Mouse (Mus musculus) granulocyte monocyte progenitor cell, adult 5-6 weeks (primary cell): ENCODE measurements at regions not wholly inside any gene's neighbourhood (a gene's known extent, or its start where the extent isn't known, plus 50 kb on each side); places are given as distances from the start of the nearest gene placed in this dataset.
A peak's percentile ranks its signal among the peaks of the same experiment; 100 is the strongest.

Experiments used
- ATAC-seq: replicated peaks from 2 replicates; pipeline ENCODE4 v1.8.0; 2016; ENCODE audit warnings: mild to moderate bottlenecking, moderate TSS enrichment, inconsistent platforms; ENCODE audit not compliant: poor library complexity, severe bottlenecking

DNA sequence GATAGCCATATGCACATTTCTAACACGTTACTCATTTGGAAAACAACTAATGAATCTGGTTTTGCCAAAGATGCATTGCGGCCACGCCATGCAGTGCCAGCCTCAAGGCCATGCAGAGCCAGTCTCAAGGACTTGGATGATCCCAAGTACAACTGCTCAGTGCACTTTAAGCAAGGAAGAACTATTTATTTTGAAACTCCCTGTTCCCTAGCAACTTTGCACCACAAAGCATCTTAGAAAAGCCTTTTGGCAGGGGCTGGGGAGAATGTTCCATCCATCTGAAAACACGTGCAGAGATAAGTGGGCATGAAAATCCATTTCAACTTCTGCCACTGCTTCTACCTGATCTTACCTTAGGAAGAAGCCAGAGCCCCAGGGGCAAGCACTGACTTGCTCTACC lies 182.1 kb upstream of the Phactr1 start:
- no peak for ATAC-seq

DNA sequence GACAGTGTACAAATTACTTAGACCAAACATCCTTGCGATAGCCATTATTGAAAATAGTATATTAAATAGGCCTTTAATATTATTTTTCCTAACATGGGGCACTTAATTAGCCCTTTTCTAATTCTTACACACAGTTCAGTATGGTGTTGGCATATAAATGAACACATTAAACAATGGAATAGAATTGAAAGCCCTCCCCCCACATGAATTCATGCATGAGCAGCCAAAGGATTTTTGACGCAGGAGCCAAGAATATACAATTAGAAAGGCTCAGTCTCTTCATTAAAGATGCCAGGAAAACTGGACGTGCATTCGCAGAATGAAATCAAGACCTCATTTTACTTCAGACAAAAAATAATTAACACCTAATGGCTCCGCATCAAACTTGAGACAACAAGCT lies 172.9 kb upstream of the Phactr1 start:
- ATAC-seq, result no peak

DNA sequence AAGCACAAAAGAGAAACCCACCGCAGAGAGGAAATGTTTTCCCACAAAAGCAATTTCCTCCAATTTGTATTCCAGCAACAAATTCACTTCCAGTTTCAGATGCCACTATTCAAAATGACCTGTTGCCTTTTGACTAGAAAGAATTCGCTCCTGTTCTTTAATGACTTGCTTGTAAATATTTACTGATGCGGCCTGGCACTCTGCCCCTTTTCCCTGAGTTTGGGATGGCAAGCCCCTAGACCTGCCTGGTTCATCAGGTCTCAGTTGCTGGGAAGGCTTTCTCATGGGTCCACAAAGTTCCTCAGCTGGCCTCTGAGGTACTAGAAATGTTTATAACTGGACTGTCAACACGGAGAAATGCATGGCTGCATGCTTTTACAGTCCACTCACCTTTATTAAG lies 161.7 kb upstream of the Phactr1 start:
- no peak for ATAC-seq

DNA sequence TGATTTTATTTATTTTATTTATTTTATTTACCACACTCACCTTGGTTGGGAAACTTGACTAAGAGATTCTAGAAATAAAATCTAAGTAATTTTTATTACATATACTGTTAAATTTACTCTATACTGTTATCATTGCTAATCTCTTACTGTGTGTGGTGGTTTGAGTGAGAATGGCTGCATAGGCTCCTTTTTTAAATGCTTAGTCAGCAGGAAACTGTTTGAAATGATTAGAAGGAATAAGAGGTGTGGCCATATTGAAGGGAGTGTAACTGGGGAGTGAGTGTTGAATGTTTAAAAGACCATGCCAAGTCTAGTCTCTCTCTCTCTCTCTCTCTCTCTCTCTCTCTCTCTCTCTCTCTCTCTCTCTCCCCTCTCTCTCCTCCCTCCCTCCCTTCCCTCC lies 157.9 kb upstream of the Phactr1 start:
- ATAC-seq, result no peak

DNA sequence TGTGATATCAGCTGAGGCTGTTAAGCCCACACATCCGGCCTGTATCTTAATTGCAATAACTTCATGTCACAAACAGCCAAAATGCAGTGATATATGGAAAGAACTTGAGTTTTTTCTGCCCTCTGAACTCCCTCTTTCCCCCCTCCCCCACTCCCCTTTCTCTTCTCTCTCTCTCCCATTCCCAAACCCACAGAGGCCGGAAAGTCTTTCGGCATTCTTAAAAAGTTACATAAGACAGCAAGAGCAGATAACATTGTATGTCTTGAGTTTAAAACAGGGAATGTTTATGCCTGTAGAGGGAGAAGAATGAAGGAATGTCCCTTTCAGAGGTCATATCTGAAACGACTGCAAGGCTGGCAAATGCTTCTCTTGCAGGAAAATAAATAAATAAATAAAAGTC lies 154.3 kb upstream of the Phactr1 start:
- ATAC-seq, result no peak

DNA sequence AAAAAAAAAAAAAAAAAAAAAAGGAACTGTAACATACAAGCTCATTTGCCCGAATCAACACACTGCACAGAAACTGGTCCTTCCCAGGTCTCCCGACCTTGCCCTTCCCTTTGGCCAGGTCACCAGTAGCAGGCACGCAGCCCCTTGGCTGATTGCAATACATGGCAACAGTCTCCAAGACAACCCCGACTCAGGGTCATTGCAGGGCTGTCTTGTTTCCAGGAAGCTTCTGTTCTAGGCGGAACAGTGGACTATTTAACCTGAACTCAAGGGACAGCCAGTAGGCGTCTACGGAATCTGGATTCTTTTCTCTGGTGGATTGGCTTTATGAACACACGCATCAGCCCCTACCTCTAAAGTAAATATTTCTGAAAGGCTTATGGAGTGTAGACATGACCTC lies 153.5 kb upstream of the Phactr1 start:
- ATAC-seq, result no peak

DNA sequence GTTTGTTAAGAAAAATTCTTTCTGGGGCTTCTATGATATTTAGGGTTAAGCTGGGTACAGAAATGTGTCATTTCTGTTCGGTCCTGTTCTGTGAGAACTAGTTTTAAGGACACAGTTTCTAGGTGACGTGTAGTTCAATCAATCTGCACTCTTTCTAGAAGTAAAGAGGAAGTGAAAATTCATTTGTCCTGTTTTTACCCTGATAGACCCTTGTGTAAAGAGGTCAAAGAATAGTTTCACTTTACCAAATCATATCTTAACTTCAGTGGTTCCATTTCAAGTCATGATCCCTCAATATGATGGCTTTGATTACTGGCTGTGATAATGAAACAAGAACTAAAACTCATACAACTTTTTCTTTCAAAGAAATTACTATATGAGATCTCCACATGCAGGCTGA lies 152.3 kb upstream of the Phactr1 start:
- ATAC-seq, result no peak

DNA sequence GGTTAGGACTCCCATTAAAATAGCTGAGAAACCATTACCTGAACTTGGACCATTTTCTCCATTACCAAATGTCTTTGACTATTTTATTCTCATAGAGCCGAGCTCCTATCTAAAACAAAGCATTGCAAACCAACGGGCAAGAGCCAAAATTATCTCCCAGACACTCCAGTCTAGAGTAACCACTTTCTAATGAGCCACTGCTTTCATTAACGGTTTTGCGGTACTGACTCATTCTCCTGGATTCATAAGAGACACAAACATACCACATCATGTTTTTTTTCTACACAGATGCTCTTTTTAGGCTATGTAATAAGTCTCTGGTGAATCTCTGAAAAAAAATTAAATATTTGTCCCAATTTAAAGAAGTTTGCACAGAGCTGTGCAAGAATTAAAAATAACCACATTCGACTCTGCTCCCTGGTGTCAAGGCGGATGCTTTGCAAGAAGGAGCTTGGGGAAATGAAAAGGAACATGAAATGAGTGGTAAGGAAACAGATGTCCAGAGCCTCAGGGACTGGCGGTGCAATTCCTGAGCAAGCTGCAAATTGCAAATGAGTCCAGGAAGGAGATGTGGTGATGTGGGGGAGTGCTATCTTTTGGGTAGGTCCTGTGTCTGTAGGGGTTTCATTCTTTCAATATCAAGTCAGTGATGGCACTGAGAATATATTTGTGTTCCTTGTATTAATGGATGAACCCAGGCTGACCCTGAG lies 143.8 kb upstream of the Phactr1 start:
- ATAC-seq, result no peak

DNA sequence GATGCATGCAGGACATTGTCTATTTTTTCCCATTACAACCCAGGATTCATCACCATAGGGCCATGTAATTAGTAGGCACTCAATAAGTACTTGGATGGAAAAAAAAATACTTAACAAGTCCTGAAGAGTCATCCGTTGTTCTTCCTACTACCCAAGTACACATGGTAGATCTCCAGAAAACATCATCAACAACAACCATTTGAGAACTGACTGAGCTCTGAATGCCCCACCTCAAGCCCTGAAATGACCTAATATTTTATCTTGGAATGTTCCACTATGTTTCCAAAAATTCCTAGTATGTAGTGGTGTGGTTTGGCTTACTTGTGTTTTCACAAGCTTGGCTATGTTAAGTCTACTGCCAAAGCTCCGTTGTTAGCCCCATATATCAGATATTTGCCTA lies 142.4 kb upstream of the Phactr1 start:
- ATAC-seq, result no peak

DNA sequence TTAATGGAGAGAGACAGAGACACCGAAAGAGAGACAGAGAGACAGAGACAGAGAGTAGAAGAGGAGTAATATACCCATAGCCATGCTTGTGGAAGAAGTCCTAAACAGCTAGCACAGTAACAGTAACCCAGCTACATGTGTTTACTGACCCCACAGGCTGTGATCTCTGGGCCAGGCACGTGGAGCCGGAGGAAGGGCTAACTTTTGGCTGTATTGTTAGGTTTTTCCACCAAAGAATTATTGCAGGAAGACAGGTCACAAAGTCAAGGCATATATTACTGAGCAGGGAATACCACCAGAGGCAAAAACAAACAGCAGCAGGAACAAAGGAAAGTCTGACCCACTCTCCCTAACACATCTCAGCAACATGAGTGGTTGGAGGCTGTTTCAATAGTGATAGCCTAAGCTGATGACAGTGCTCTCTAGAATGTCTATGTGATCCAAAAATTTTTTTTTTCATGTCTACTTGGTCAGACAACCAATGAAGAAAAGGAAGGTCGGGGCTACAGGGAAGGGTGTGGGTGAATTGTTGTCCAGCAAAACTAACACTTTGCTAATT lies 135.8 kb upstream of the Phactr1 start:
- no peak for ATAC-seq

DNA sequence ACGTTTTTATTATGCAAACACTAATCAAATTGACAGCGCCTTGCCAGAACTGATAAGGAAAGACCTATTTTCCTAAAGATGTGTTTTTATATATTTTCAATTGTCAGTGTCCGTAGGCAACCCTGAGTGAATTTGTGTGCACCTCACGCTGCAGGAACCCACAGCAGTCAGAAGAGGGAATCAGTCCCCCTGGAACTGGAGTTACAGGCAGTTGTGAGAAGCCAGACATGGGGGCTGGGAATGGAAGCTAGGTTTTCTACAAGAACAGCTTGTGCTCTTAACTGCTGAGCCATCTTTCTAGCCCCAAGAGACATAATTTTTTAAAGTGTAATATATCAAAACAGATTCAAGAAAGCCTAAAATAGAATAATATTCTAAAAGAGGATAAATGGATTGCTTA lies 134.0 kb upstream of the Phactr1 start:
- ATAC-seq, result no peak

DNA sequence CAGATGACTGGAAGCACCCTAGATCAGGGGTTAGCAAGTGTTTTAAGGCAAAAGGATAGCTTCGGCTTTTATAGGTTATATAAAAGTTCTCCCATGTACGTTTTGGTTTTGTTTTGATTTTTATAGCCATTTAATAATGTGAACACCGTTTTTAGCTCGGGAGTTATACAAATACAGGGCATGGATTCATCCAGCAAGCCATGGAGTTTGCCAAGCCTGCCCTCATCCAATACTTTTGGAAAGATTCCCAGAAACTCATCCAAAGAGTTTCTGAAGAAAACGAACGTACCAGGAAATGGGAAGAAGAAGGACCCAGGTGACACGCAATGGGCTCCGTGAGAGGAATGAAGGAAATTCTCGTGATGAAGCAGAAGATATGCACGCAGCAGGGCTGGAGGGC lies 133.6 kb upstream of the Phactr1 start:
- ATAC-seq, result no peak

DNA sequence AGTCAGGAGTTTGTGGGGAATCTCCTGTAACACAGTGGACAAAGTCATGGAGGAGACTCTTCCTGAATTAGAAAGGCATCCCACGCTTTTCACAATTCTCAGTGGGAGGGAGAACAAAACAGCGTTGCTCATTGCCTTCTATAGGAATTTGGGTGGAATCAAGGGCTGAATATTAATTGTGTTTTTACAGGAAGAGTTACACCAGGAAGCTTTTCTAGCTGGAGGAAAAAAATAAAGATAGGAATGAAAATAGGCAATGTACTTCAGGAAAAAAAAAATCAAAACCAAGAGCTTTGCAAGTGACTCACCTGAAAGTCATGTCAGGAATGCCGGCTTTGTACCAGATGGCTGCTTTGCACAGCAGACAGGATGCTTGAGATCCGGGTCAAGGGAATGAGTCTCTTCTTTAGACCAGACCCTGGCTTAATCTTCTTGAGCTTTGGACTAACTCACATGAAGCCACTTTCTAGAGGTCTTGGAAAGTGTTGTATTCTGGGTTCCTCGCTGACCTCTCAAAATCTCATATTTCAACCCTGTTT lies 131.3 kb upstream of the Phactr1 start:
- ATAC-seq, result no peak

DNA sequence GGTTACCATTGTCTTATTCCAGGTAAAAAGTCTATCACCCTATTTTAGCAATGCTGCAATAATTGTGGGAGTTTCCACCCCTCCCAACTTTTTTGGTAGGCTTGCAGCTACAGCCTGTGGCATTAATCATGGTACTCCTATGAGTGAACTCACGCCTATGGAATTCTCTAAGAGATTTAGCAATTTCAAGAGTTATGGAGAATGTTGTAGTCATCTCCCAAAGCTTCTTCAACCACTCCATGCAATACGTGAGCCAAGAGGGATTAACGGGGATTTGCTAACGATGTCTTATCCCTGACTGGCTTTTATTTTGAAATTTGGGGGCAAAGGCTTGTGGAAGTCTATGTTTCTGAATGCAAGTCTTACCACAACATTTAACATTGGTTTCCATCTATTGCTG lies 125.5 kb upstream of the Phactr1 start:
- ATAC-seq, result no peak

DNA sequence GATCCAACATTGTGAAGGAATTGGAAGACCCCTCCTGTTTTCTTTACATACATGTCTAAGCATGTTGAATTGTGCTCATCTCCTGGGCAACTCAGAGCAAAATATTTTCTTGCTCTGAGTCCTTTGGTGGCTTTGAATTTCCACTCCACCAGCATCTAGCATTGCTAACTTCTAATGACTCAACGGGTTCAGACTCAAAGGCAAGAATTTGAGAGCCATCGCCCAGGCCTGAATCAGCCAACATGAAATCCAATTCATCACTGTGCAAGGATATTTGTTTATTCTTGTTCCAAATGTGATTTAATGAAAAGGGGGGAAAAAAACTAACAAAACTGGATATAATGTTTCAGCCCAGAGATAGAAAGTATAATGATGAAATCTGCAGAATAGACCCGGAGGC lies 121.9 kb upstream of the Phactr1 start:
- no peak for ATAC-seq

DNA sequence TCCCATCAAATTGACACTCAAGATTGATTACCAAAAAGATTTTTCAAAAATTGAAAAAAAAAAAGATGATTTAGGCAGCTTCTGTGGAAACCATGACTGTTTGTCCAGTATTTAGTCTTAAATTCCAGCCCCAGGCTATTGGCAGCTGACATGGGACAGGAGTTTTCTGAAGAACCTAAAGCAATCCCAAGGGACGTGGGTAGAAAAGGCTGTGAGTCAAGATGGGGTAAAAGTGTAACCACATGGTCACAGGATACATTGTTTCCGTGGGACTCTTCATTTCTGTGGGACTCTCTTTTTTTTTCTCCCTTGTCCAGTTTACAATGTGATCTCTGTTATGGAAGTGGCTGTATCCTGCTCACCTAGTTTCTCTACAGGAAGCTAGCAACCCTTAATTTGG lies 119.0 kb upstream of the Phactr1 start:
- no peak for ATAC-seq

DNA sequence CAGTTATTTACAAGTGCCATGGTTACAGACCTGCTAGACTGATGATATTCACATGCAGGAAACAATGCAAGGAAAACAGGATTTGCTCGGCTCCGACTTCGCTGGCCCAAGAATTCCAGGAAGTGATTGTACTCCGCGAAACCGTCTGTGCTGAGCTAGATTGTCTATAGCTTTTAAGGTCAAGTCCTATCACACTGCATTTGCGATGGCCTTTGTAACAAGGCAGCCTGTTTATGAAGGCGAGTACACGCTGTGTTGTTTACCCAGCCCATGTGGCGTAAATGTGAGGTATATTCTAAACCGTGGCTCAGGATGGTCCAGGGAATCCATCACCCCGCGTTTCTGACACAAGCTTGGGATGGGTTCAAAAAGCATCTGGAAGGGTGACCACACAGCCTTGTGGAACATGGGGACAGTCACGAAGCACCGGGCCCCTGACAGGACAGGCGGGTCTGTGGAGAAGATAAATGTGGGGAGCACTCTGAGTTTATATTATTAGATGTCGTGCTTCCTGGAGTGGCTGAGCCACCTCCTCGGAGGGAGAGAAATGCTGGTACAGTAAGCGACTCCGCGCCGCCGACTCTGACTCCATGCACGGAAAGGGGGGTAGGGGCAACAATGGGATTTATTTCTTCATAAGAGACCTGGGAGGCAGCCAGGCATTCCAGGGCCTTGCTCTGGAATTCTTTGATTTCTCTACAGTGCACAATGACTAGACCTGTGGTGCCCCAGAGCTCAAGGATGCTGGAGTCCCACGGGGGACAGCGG lies 114.9 kb upstream of the Phactr1 start:
- ATAC-seq, result no peak

DNA sequence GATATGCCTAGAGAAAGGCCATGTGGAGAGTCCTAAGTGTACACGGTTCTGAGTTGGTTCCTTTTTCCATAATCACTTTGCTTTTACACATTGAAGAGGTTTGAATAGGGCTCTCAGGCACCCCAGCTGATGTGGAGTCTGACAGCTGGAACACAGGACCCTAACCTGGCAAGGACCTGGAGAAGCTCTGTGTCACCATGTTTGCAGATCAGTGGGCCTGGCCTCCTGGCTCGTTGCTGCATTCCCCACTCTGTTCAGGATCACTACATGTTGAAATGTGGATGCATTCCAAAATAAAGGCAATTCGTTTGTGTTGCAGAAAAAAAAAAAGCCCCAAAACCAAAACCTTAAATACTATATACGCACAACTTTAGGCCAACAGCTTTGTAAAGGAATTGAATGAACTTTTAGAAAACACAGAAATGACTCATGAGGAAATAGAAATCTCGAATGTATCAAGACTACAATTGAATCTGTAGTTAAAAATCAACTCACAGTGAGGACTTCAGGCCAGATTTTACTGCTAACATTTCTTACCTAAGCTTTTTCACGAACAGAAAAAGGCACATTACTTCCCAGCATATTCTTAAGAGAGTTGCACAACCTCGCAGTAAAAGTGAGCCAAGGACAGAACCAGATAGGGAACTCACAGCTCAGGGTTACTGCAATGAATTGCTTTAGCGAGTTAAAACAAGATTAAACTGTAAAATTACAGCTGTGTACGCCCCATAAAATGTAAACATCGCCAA lies 109.6 kb upstream of the Phactr1 start:
- ATAC-seq, result no peak

DNA sequence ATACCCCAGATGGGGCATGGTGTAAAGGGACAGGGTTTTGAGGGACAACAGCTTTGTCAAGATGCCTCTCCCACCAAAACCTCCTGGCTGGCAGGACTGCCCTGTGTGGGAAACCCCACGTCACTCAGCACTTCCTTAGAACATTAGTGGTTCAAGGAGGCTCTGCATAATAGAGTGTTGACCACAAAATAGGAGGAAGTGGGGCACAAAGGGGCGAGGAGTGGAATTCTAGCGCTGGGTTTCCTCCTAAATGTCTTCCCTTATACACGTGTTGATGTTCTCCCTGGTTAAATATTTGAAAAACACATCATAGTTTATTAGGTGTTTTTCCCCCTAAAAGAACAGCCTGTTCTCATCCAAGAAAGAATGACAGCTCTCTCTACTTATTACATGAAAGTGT lies 106.2 kb upstream of the Phactr1 start:
- peak; percentile 63 for ATAC-seq

DNA sequence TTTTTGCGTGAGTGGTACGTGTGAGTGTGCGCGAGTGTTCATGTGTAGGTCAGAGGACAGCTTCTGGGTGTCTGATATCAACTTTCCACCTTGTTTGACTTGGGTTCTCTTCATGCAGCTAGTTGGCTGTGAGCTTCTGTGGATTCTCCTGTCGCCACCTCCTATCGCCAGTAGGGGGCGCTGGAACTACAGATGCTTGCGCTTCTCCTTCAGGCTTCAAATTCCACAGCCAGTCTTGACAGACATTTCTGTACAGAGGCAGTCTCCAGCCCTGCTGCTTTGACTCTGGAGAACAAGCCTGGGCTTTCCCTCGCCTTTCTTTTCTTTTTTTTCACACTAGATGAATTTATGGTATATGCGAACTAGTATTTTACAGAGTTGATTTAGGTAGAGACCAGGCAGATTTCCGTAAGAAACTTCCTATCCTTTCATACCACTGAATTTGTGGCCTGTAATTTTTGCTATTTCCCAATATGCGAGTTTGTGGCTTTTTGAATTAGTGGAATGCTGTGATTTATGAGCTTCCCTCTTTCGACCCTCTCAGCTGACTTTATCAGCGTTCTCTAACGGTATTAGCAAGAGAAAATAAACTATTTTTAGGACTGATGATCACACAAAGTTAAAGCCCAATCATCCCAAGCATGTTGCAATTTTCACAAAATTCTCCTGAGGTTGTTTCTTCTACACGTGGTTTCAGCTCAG lies 104.5 kb upstream of the Phactr1 start:
- ATAC-seq, result peak; percentile 30; the same call in 1 of the 2 replicates
